Mouse (Mus musculus): ENCODE measurements at regions not wholly inside any gene's neighbourhood (a gene's known extent, or its start where the extent isn't known, plus 50 kb on each side); places are given as distances from the start of the nearest gene placed in this dataset.
A peak's percentile ranks its signal among the peaks of the same experiment; 100 is the strongest.

- TF ChIP-seq CTCF (IDR thresholded peaks at IDR 0.05; ENCODE audit: low read depth), result peak; percentile 72
- Histone ChIP-seq H3K4me2 (ENCODE audit: low read depth, low read length) (no peak overlapping the region), H3K4me1 (ENCODE audit: insufficient read depth, low read length) (no peaks in the 10 kb centered on the region), H3K4me3 (ENCODE audit: low read length) (no peak overlapping the region), H3K27ac (no peak overlapping the region), H3K27me3 (ENCODE audit: insufficient read depth, low read length) (no peaks in the 10 kb centered on the region), H3K36me3 (ENCODE audit: insufficient read depth, low read length) (no peaks in the 10 kb centered on the region), H3K9me3 (ENCODE audit: low read length) (no peaks in the 10 kb centered on the region), H3K9ac (replicated peaks; ENCODE audit: low read length) (no peak overlapping the region)
- DNase-seq (ENCODE audit: low spot score) (peak; percentile 80), ATAC-seq (0 out of 2 replicates have a peak, but pooled peaks have one; percentile 38)
- WGBS, result 65% methylated on average over 7 of the region's 7 CpGs
These were observed 141.9 kb upstream of the Ghitm start for GRCm38 (mm10) chr14:37276728-37277695.

GRCm38 (mm10) chr14:37272063-37272462 is 137.0 kb upstream of the Ghitm start:
- no peak for ATAC-seq
- H3K36me3 ChIP-seq (ENCODE audit: insufficient read depth, low read length), result no peaks in the 10 kb centered on the region

GRCm38 (mm10) chr14:37271015-37271933 is 136.2 kb upstream of the Ghitm start:
- ATAC-seq, result peak; percentile 92
- WGBS, result 10% methylated on average over 6 of the region's 6 CpGs
- H3K36me3 ChIP-seq (ENCODE audit: insufficient read depth, low read length), result no peaks in the 10 kb centered on the region
- no peaks in the 10 kb centered on the region for H3K27me3 ChIP-seq (ENCODE audit: insufficient read depth, low read length)
- H3K9ac ChIP-seq (replicated peaks; ENCODE audit: low read length), result no peak overlapping the region
- H3K9me3 ChIP-seq (ENCODE audit: low read length), result no peaks in the 10 kb centered on the region
- no peak for TF ChIP-seq CTCF (IDR thresholded peaks at IDR 0.05; ENCODE audit: low read depth)
- no peak overlapping the region for H3K4me2 ChIP-seq (ENCODE audit: low read depth, low read length)
- H3K4me1 ChIP-seq (ENCODE audit: insufficient read depth, low read length), result no peaks in the 10 kb centered on the region
- H3K27ac ChIP-seq, result peak overlapping the region; percentile 28; the same call in 1 of the 2 replicates
- DNase-seq (ENCODE audit: low spot score), result peak; percentile 71
- H3K4me3 ChIP-seq (ENCODE audit: low read length), result no peak overlapping the region

More at GRCm38 (mm10) chr14:37272063-37272462, 137.0 kb upstream of the Ghitm start:
- TF ChIP-seq CTCF (IDR thresholded peaks at IDR 0.05; ENCODE audit: low read depth), result no peak
- Histone ChIP-seq H3K9ac (replicated peaks; ENCODE audit: low read length) (no peak overlapping the region), H3K4me2 (ENCODE audit: low read depth, low read length) (no peak overlapping the region), H3K9me3 (ENCODE audit: low read length) (no peaks in the 10 kb centered on the region), H3K27me3 (ENCODE audit: insufficient read depth, low read length) (no peaks in the 10 kb centered on the region), H3K27ac (0 out of 2 replicates have a peak overlapping the region, but pooled peaks have one; percentile 28), H3K4me1 (ENCODE audit: insufficient read depth, low read length) (no peaks in the 10 kb centered on the region), H3K4me3 (ENCODE audit: low read length) (no peak overlapping the region)
- no peak for DNase-seq (ENCODE audit: low spot score)
- WGBS, result 60% methylated on average over 2 of the region's 2 CpGs

GRCm38 (mm10) chr14:37269920-37270319 is 134.8 kb upstream of the Ghitm start:
- no peak for TF ChIP-seq CTCF (IDR thresholded peaks at IDR 0.05; ENCODE audit: low read depth)
- 60% methylated on average over 2 of the region's 2 CpGs for WGBS
- H3K27me3 ChIP-seq (ENCODE audit: insufficient read depth, low read length), result no peaks in the 10 kb centered on the region

GRCm38 (mm10) chr14:37238632-37239032 is 103.6 kb upstream of the Ghitm start:
- TF ChIP-seq CTCF (IDR thresholded peaks at IDR 0.05; ENCODE audit: low read depth), result peak; percentile 93
- H3K9me3 ChIP-seq (ENCODE audit: low read length), result no peaks in the 10 kb centered on the region
- H3K27me3 ChIP-seq (ENCODE audit: insufficient read depth, low read length), result no peaks in the 10 kb centered on the region
- H3K4me1 ChIP-seq (ENCODE audit: insufficient read depth, low read length), result no peaks in the 10 kb centered on the region
- no peaks in the 10 kb centered on the region for H3K36me3 ChIP-seq (ENCODE audit: insufficient read depth, low read length)
- peak; percentile 96 for DNase-seq (ENCODE audit: low spot score)
- no peak overlapping the region for H3K4me2 ChIP-seq (ENCODE audit: low read depth, low read length)
- H3K4me3 ChIP-seq (ENCODE audit: low read length), result no peak overlapping the region
- no peak overlapping the region for H3K9ac ChIP-seq (replicated peaks; ENCODE audit: low read length)
- WGBS, result 22% methylated on average over 4 of the region's 4 CpGs
- peak; percentile 96 for ATAC-seq
- H3K27ac ChIP-seq, result no peak overlapping the region

More at GRCm38 (mm10) chr14:37269920-37270319, 134.8 kb upstream of the Ghitm start:
- H3K9me3 ChIP-seq (ENCODE audit: low read length), result no peaks in the 10 kb centered on the region
- H3K4me2 ChIP-seq (ENCODE audit: low read depth, low read length), result no peak overlapping the region
- no peak overlapping the region for H3K4me3 ChIP-seq (ENCODE audit: low read length)
- no peaks in the 10 kb centered on the region for H3K4me1 ChIP-seq (ENCODE audit: insufficient read depth, low read length)
- no peak overlapping the region for H3K9ac ChIP-seq (replicated peaks; ENCODE audit: low read length)
- no peak overlapping the region for H3K27ac ChIP-seq
- DNase-seq (ENCODE audit: low spot score), result no peak
- H3K36me3 ChIP-seq (ENCODE audit: insufficient read depth, low read length), result no peaks in the 10 kb centered on the region
- ATAC-seq, result no peak

GRCm38 (mm10) chr14:37237191-37237590 is 102.1 kb upstream of the Ghitm start:
- H3K4me1 ChIP-seq (ENCODE audit: insufficient read depth, low read length), result no peaks in the 10 kb centered on the region
- H3K27ac ChIP-seq, result no peak overlapping the region
- no peak overlapping the region for H3K4me3 ChIP-seq (ENCODE audit: low read length)
- no peaks in the 10 kb centered on the region for H3K36me3 ChIP-seq (ENCODE audit: insufficient read depth, low read length)
- DNase-seq (ENCODE audit: low spot score) (peak; percentile 34), ATAC-seq (peak; percentile 91)
- H3K9me3 ChIP-seq (ENCODE audit: low read length), result no peaks in the 10 kb centered on the region
- H3K27me3 ChIP-seq (ENCODE audit: insufficient read depth, low read length), result no peaks in the 10 kb centered on the region
- WGBS, result 51% methylated on average over 5 of the region's 5 CpGs
- no peak overlapping the region for H3K9ac ChIP-seq (replicated peaks; ENCODE audit: low read length)
- no peak overlapping the region for H3K4me2 ChIP-seq (ENCODE audit: low read depth, low read length)
- no peak for TF ChIP-seq CTCF (IDR thresholded peaks at IDR 0.05; ENCODE audit: low read depth)

Measured in hindbrain, postnatal 0 days (tissue).